Mouse (Mus musculus): ENCODE results near the gene Ltbp2. TPM values are rescaled to one million over a fixed set of nuclear protein-coding genes. Genes with fewer than 3 reads are reported as not detected.

Gene Ltbp2
- polyA plus RNA-seq, 1 experiment from 2014 or later = 0.25 TPM

GRCm38 (mm10) chr12:84763577-84764218, 112.6 kb downstream of the Ltbp2 start:
- no peak overlapping the region for H3K27ac ChIP-seq
- peaks cover 13% of the 10 kb centered on the region; the same call in 1 of the 2 replicates for H3K36me3 ChIP-seq (replicated peaks)
- WGBS = 91% methylated on average over 13 of the region's 13 CpGs

GRCm38 (mm10) chr12:84762532-84762931, 113.8 kb downstream of the Ltbp2 start:
- Histone ChIP-seq H3K9me3 (no peaks in the 10 kb centered on the region), H3K36me3 (replicated peaks) (peaks cover 13% of the 10 kb centered on the region; the same call in 1 of the 2 replicates), H3K27ac (no peak overlapping the region), H3K4me1 (no peaks in the 10 kb centered on the region; the same call in 1 of the 2 replicates), H3K27me3 (replicated peaks) (no peaks in the 10 kb centered on the region), H3K4me3 (no peak overlapping the region), H3K4me2 (no peak overlapping the region), H3K9ac (no peak overlapping the region)
- ATAC-seq (replicated peaks) = no peak
- WGBS = 97% methylated on average over 5 of the region's 5 CpGs

More at GRCm38 (mm10) chr12:84763577-84764218, 112.6 kb downstream of the Ltbp2 start:
- no peak for ATAC-seq (replicated peaks)
- no peaks in the 10 kb centered on the region for H3K27me3 ChIP-seq (replicated peaks)
- H3K9me3 ChIP-seq = no peaks in the 10 kb centered on the region
- no peak overlapping the region for H3K4me3 ChIP-seq
- no peaks in the 10 kb centered on the region; the same call in 1 of the 2 replicates for H3K4me1 ChIP-seq
- H3K9ac ChIP-seq = no peak overlapping the region
- H3K4me2 ChIP-seq = no peak overlapping the region

- H3K36me3 ChIP-seq (replicated peaks) = peaks cover 16% of the 10 kb centered on the region
- no peaks in the 10 kb centered on the region for H3K4me1 ChIP-seq
- H3K4me3 ChIP-seq = no peak overlapping the region
- H3K27me3 ChIP-seq (replicated peaks) = no peaks in the 10 kb centered on the region
- H3K27ac ChIP-seq = no peak overlapping the region
- H3K9ac ChIP-seq = no peak overlapping the region
- WGBS = 83% methylated on average over 2 of the region's 2 CpGs
- no peak for ATAC-seq (replicated peaks)
- H3K9me3 ChIP-seq = no peaks in the 10 kb centered on the region
- H3K4me2 ChIP-seq = no peak overlapping the region
Measured at GRCm38 (mm10) chr12:84759063-84759462, 117.3 kb downstream of the Ltbp2 start.

DNA sequence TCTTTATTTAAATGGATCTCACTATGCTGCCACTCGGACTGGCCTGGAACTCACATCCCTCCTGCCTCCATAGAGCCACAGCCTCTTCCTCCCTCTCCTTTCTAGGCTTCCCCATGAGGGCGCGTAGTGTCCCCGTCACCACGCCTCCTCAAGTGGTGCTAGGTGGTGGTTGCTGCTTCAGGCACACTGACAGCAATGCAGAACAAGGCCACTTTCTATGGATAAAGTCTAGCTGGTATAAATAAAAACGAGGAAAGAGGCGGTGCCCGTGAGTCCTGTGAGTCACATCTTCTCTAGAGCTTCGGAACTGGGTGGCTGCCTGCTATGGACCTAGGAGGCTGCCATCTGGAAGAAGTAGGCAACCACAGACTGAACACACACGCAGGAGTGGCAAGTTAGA, 120.3 kb downstream of the Ltbp2 start:
- Histone ChIP-seq H3K9me3 (no peaks in the 10 kb centered on the region), H3K27ac (no peak overlapping the region), H3K4me1 (peaks cover 22% of the 10 kb centered on the region), H3K4me3 (no peak overlapping the region), H3K27me3 (replicated peaks) (no peaks in the 10 kb centered on the region), H3K9ac (no peak overlapping the region), H3K36me3 (replicated peaks) (peaks cover 16% of the 10 kb centered on the region), H3K4me2 (no peak overlapping the region)
- no peak for ATAC-seq (replicated peaks)
- WGBS = 95% methylated on average over 10 of the region's 10 CpGs

GRCm38 (mm10) chr12:84755008-84755695, 121.2 kb downstream of the Ltbp2 start:
- H3K9me3 ChIP-seq = no peaks in the 10 kb centered on the region
- H3K27me3 ChIP-seq (replicated peaks) = no peaks in the 10 kb centered on the region
- H3K27ac ChIP-seq = no peak overlapping the region
- ATAC-seq (replicated peaks) = no peak
- WGBS = 30% methylated on average over 16 of the region's 16 CpGs
- no peak overlapping the region for H3K4me3 ChIP-seq
- H3K36me3 ChIP-seq (replicated peaks) = peaks cover 9% of the 10 kb centered on the region
- peaks cover 22% of the 10 kb centered on the region for H3K4me1 ChIP-seq
- no peak overlapping the region for H3K4me2 ChIP-seq
- no peak overlapping the region for H3K9ac ChIP-seq

DNA sequence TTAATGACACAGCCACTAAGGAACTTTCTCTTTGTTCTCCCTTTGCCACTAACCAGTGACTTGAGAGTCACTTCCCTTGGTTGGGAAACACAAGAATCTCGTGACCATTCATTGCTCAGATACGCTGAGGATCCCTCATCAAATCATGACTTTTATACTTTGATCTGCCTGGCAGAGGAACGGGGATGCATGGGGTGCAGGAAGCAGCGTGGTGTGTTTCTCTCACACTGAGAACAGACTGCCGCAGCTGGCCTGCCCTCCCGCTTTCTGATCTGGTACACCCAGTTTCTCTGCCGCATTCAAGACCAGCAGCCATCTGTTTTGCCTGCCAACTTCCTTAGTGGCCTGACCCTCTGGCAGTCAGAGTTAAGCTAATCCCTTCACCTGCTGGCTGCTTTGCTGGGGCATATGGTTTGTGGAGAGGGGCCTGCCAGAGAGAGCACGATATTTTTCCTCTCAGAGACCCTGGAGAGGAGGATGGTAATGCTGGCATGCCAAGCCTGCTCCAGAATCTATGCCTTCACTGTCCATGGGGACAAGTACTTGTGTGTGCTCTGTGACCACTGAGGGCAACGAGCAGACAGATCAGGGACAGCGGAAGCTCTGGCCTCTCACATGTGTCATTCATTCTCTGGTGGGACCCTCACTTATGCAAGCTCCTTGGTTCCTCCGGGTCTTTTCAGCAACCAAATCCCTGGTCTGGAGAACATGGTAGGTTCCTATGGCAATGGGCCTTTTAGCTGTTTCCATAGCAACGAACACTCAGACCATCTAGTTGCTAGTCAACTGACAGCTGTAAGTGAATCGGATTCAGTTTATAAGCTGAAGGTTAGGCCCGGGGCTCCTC, 124.0 kb downstream of the Ltbp2 start:
- 14% methylated on average over 14 of the region's 14 CpGs for WGBS
- H3K27ac ChIP-seq = peak overlapping the region; percentile 77
- no peaks in the 10 kb centered on the region for H3K9me3 ChIP-seq
- peak; percentile 85 for ATAC-seq (replicated peaks)
- H3K4me2 ChIP-seq = 0 out of 2 replicates have a peak overlapping the region, but pooled peaks have one; percentile 4
- peaks cover 22% of the 10 kb centered on the region for H3K4me1 ChIP-seq
- peak overlapping the region; percentile 20; the same call in 1 of the 2 replicates for H3K9ac ChIP-seq
- no peak overlapping the region for H3K4me3 ChIP-seq
- peaks cover 7% of the 10 kb centered on the region; the same call in 1 of the 2 replicates for H3K36me3 ChIP-seq (replicated peaks)
- H3K27me3 ChIP-seq (replicated peaks) = no peaks in the 10 kb centered on the region

- no peak for ATAC-seq (replicated peaks)
- no peak overlapping the region for H3K4me2 ChIP-seq
- WGBS = 76% methylated on average over 14 of the region's 14 CpGs
- peaks cover 22% of the 10 kb centered on the region for H3K4me1 ChIP-seq
- no peaks in the 10 kb centered on the region for H3K27me3 ChIP-seq (replicated peaks)
- no peak overlapping the region for H3K27ac ChIP-seq
- H3K9me3 ChIP-seq = no peaks in the 10 kb centered on the region
- H3K36me3 ChIP-seq (replicated peaks) = no peaks in the 10 kb centered on the region
- no peak overlapping the region for H3K9ac ChIP-seq
- H3K4me3 ChIP-seq = no peak overlapping the region
Measured at GRCm38 (mm10) chr12:84750661-84751060, 125.7 kb downstream of the Ltbp2 start.

GRCm38 (mm10) chr12:84748134-84748533, 128.2 kb downstream of the Ltbp2 start:
- Histone ChIP-seq H3K36me3 (replicated peaks) (no peaks in the 10 kb centered on the region), H3K9ac (no peak overlapping the region), H3K4me2 (no peak overlapping the region), H3K9me3 (no peaks in the 10 kb centered on the region), H3K4me3 (no peak overlapping the region), H3K27ac (no peak overlapping the region), H3K4me1 (peaks cover 20% of the 10 kb centered on the region), H3K27me3 (replicated peaks) (no peaks in the 10 kb centered on the region)
- WGBS = 73% methylated on average over 3 of the region's 3 CpGs
- no peak for ATAC-seq (replicated peaks)

DNA sequence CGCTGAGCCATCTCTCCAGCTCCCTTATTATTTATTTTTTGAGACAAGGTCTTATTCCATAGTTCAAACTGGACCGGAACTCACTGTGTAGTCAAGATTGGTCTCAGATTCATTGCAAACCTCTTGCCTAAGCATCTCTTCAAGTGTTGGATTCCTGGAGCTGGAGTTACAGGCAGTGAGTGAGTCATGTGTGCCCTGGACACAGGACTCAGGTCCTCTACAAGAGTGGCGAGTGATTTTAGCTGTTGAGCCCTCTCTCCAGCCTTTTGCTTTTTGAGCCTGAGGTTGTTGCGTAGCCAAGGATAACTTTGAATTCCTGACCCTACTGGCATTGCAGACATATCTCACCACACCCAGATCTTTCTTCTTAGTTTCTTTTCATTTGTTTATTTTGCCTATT, 130.6 kb downstream of the Ltbp2 start:
- Histone ChIP-seq H3K36me3 (replicated peaks) (no peaks in the 10 kb centered on the region), H3K27me3 (replicated peaks) (no peaks in the 10 kb centered on the region), H3K4me1 (no peaks in the 10 kb centered on the region), H3K4me2 (no peak overlapping the region), H3K4me3 (no peak overlapping the region), H3K9ac (no peak overlapping the region), H3K9me3 (no peaks in the 10 kb centered on the region), H3K27ac (no peak overlapping the region)
- ATAC-seq (replicated peaks) = no peak
- WGBS = 71% methylated on average over 4 of the region's 4 CpGs

GRCm38 (mm10) chr12:84743496-84743895, 132.8 kb downstream of the Ltbp2 start:
- 93% methylated on average over 10 of the region's 10 CpGs for WGBS
- ATAC-seq (replicated peaks) = no peak
- Histone ChIP-seq H3K9me3 (no peaks in the 10 kb centered on the region), H3K27me3 (replicated peaks) (no peaks in the 10 kb centered on the region), H3K4me1 (no peaks in the 10 kb centered on the region), H3K27ac (no peak overlapping the region), H3K4me3 (no peak overlapping the region), H3K9ac (no peak overlapping the region), H3K36me3 (replicated peaks) (no peaks in the 10 kb centered on the region), H3K4me2 (no peak overlapping the region)

DNA sequence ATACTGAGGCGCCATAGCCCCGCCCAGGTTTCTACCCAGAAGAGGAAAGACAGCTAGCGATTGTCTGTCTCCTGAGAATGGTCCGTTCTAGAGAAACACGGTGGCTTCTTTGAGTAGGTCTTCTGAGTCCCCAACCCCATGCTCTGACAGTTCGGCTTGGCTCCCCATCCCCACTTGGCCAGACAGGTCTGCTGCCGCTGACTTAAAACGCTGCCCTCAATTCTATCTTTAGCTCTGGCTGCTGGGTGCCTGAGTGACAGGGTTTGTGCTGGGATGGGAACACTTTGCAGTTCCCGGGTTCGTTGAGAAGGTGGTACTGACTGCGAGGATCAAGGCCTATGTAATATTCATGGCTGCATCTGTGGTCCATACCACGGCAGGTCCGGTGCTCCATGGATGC, 143.0 kb downstream of the Ltbp2 start:
- Histone ChIP-seq H3K36me3 (replicated peaks) (no peaks in the 10 kb centered on the region), H3K4me2 (no peak overlapping the region), H3K4me1 (no peaks in the 10 kb centered on the region), H3K9me3 (no peaks in the 10 kb centered on the region), H3K27ac (no peak overlapping the region), H3K4me3 (no peak overlapping the region), H3K27me3 (replicated peaks) (no peaks in the 10 kb centered on the region), H3K9ac (no peak overlapping the region)
- no peak for ATAC-seq (replicated peaks)
- WGBS = 79% methylated on average over 13 of the region's 13 CpGs

All from midbrain, embryonic 15.5 days (tissue).